Mouse (Mus musculus): ENCODE results near the gene Map2k5. TPM values are rescaled to one million over a fixed set of nuclear protein-coding genes. Genes with fewer than 3 reads are reported as not detected.

The Map2k5 gene
- total and polyA plus RNA-seq, 2 experiments from 2014 or later, result 22.4 to 32.7 TPM

GRCm38 (mm10) chr9:63373315-63373714 lies 4.4 kb downstream of the Map2k5 start:
- 87% methylated on average over 2 of the region's 2 CpGs for WGBS
- ATAC-seq (ENCODE audit: low FRiP score), result no peak

DNA sequence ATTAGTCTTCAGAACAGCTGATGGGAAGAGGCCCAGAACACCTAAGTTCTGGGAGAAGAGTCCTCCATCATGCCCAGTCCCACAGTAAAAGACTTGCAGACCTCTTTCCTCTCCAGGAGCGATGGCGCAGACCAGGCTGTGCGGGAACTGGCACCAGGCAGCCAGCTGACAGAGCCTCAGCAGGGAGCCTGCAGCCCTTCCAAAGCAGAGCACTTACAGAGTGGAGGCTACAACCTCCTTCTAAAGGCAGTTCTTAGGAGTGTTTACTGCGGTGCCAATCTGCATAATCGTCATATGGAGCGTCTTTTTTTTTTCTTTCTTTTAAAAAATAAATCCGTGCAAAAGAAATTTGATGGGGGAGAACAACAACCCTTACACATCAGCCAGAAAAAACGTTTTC lies 5.2 kb downstream of the Map2k5 start:
- Histone ChIP-seq H3K9me3 (ENCODE audit: low read length) (no peaks in the 10 kb centered on the region), H3K4me1 (ENCODE audit: insufficient read depth, low read length) (peaks cover 12% of the 10 kb centered on the region), H3K27me3 (ENCODE audit: insufficient read depth, low read length) (no peaks in the 10 kb centered on the region), H3K36me3 (ENCODE audit: insufficient read depth, low read length) (peaks cover 3% of the 10 kb centered on the region; the same call in 1 of the 2 replicates), H3K9ac (replicated peaks; ENCODE audit: low read length, poor library complexity, severe bottlenecking) (no peak overlapping the region), H3K4me3 (ENCODE audit: low read depth, low read length) (no peak overlapping the region), H3K27ac (ENCODE audit: low read depth, low read length) (no peak overlapping the region), H3K4me2 (ENCODE audit: low read depth, low read length, poor library complexity, severe bottlenecking) (no peak overlapping the region)
- ATAC-seq (ENCODE audit: low FRiP score) (no peak), DNase-seq (ENCODE audit: low spot score) (no peak)
- TF ChIP-seq CTCF (IDR thresholded peaks at IDR 0.05), result no peak
- 53% methylated on average over 8 of the region's 8 CpGs for WGBS

More at GRCm38 (mm10) chr9:63373315-63373714, 4.4 kb downstream of the Map2k5 start:
- no peaks in the 10 kb centered on the region for H3K27me3 ChIP-seq (ENCODE audit: insufficient read depth, low read length)
- DNase-seq (ENCODE audit: low spot score), result no peak
- H3K27ac ChIP-seq (ENCODE audit: low read depth, low read length), result no peak overlapping the region
- no peak overlapping the region for H3K4me2 ChIP-seq (ENCODE audit: low read depth, low read length, poor library complexity, severe bottlenecking)
- no peak overlapping the region for H3K4me3 ChIP-seq (ENCODE audit: low read depth, low read length)
- no peak for TF ChIP-seq CTCF (IDR thresholded peaks at IDR 0.05)
- H3K4me1 ChIP-seq (ENCODE audit: insufficient read depth, low read length), result peaks cover 12% of the 10 kb centered on the region
- peaks cover 3% of the 10 kb centered on the region; the same call in 1 of the 2 replicates for H3K36me3 ChIP-seq (ENCODE audit: insufficient read depth, low read length)
- H3K9ac ChIP-seq (replicated peaks; ENCODE audit: low read length, poor library complexity, severe bottlenecking), result no peak overlapping the region
- no peaks in the 10 kb centered on the region for H3K9me3 ChIP-seq (ENCODE audit: low read length)

GRCm38 (mm10) chr9:63360410-63360809 lies 17.3 kb downstream of the Map2k5 start:
- Histone ChIP-seq H3K27ac (ENCODE audit: low read depth, low read length) (no peak overlapping the region), H3K4me3 (ENCODE audit: low read depth, low read length) (no peak overlapping the region), H3K9ac (replicated peaks; ENCODE audit: low read length, poor library complexity, severe bottlenecking) (no peak overlapping the region), H3K27me3 (ENCODE audit: insufficient read depth, low read length) (no peaks in the 10 kb centered on the region), H3K36me3 (ENCODE audit: insufficient read depth, low read length) (no peaks in the 10 kb centered on the region), H3K4me2 (ENCODE audit: low read depth, low read length, poor library complexity, severe bottlenecking) (no peak overlapping the region), H3K4me1 (ENCODE audit: insufficient read depth, low read length) (no peaks in the 10 kb centered on the region), H3K9me3 (ENCODE audit: low read length) (no peaks in the 10 kb centered on the region)
- DNase-seq (ENCODE audit: low spot score) (no peak), ATAC-seq (ENCODE audit: low FRiP score) (no peak)
- peak; percentile 52 for TF ChIP-seq CTCF (IDR thresholded peaks at IDR 0.05)
- WGBS, result 51% methylated on average over 3 of the region's 3 CpGs

DNA sequence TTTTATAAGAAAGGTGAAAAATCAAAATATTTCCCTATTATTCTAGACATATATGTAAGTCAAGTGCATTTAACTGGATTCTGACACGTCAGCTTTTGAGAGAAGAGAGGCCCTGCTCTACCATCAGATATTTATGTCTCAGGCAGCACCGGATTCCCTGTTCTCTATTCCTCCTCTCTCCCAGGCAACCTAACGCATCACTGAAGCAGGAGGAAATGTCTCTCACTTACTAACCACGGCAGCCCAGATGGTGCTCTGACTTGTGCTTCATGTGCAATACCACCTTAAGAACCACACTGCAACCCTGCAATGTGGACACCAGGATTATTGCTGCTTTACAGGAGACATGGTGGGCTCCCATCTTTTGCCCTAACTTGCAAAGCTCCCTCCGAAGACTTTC lies 18.7 kb downstream of the Map2k5 start:
- Histone ChIP-seq H3K27ac (ENCODE audit: low read depth, low read length) (no peak overlapping the region), H3K4me3 (ENCODE audit: low read depth, low read length) (no peak overlapping the region), H3K9me3 (ENCODE audit: low read length) (no peaks in the 10 kb centered on the region), H3K4me2 (ENCODE audit: low read depth, low read length, poor library complexity, severe bottlenecking) (no peak overlapping the region), H3K4me1 (ENCODE audit: insufficient read depth, low read length) (no peaks in the 10 kb centered on the region), H3K27me3 (ENCODE audit: insufficient read depth, low read length) (no peaks in the 10 kb centered on the region), H3K9ac (replicated peaks; ENCODE audit: low read length, poor library complexity, severe bottlenecking) (no peak overlapping the region), H3K36me3 (ENCODE audit: insufficient read depth, low read length) (no peaks in the 10 kb centered on the region)
- DNase-seq (ENCODE audit: low spot score), result no peak
- WGBS, result 85% methylated on average over 5 of the region's 5 CpGs
- ATAC-seq (ENCODE audit: low FRiP score), result no peak
- no peak for TF ChIP-seq CTCF (IDR thresholded peaks at IDR 0.05)

DNA sequence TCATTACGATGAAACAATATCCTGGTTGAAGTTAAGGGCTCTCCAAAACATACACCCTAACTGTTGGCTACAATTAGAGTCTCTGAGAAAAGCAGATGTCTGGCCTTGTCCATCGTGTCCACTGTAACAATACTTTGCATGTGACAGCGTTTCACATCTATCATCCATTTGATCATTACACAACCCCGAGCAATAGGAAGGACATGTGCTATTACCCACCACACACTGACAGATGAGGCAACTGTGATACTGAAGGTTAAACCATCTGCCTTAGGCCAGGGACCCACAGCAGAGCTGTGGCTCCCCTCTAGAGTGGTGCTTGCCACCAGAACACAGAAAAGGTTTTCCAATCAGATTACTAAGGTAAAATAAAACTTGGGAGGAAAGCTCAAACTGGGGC lies 21.0 kb downstream of the Map2k5 start:
- 93% methylated on average over 4 of the region's 4 CpGs for WGBS
- no peaks in the 10 kb centered on the region for H3K9me3 ChIP-seq (ENCODE audit: low read length)
- no peak overlapping the region for H3K4me2 ChIP-seq (ENCODE audit: low read depth, low read length, poor library complexity, severe bottlenecking)
- no peak overlapping the region for H3K9ac ChIP-seq (replicated peaks; ENCODE audit: low read length, poor library complexity, severe bottlenecking)
- no peaks in the 10 kb centered on the region for H3K36me3 ChIP-seq (ENCODE audit: insufficient read depth, low read length)
- TF ChIP-seq CTCF (IDR thresholded peaks at IDR 0.05), result no peak
- DNase-seq (ENCODE audit: low spot score) (no peak), ATAC-seq (ENCODE audit: low FRiP score) (no peak)
- H3K27ac ChIP-seq (ENCODE audit: low read depth, low read length), result no peak overlapping the region
- H3K4me1 ChIP-seq (ENCODE audit: insufficient read depth, low read length), result no peaks in the 10 kb centered on the region
- no peaks in the 10 kb centered on the region for H3K27me3 ChIP-seq (ENCODE audit: insufficient read depth, low read length)
- no peak overlapping the region for H3K4me3 ChIP-seq (ENCODE audit: low read depth, low read length)

DNA sequence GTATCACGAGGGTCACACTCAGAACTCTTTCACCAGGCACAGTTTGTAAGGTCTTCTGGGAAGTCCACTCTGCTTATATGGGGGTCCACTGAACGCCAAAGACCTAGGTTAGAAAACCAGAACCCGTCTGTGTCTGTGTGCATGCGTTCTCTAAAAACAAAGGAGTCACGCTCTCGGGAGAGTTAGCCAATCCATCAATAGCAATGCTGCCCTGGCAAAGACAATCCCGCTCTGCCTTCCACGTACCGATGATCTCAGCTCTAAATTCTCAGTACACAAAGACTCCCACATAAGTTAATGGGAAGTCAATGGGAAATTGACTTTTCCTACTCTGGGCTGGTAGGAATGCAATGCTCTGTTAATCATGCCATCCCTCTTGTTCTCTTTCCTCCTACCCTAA lies 21.4 kb downstream of the Map2k5 start:
- 90% methylated on average over 9 of the region's 9 CpGs for WGBS

More for the DNA sequence above, 21.4 kb downstream of the Map2k5 start:
- no peak overlapping the region for H3K9ac ChIP-seq (replicated peaks; ENCODE audit: low read length, poor library complexity, severe bottlenecking)
- no peaks in the 10 kb centered on the region for H3K27me3 ChIP-seq (ENCODE audit: insufficient read depth, low read length)
- no peak for DNase-seq (ENCODE audit: low spot score)
- H3K36me3 ChIP-seq (ENCODE audit: insufficient read depth, low read length), result no peaks in the 10 kb centered on the region
- H3K4me2 ChIP-seq (ENCODE audit: low read depth, low read length, poor library complexity, severe bottlenecking), result no peak overlapping the region
- ATAC-seq (ENCODE audit: low FRiP score), result no peak
- H3K4me3 ChIP-seq (ENCODE audit: low read depth, low read length), result no peak overlapping the region
- H3K4me1 ChIP-seq (ENCODE audit: insufficient read depth, low read length), result no peaks in the 10 kb centered on the region
- no peak overlapping the region for H3K27ac ChIP-seq (ENCODE audit: low read depth, low read length)
- H3K9me3 ChIP-seq (ENCODE audit: low read length), result no peaks in the 10 kb centered on the region
- TF ChIP-seq CTCF (IDR thresholded peaks at IDR 0.05), result no peak
